Mouse (Mus musculus) G1E (cell line): Measurements from ENCODE around the gene Gm49342. TPM values are rescaled to one million over a fixed set of nuclear protein-coding genes. Genes with fewer than 3 reads are reported as not detected.

ENCODE experiments used
- ATAC-seq: 2 replicates; pipeline ENCODE4 v1.8.0; 2016; ENCODE audit warnings: mild to moderate bottlenecking; ENCODE audit not compliant: insufficient number of reproducible peaks, poor library complexity, low FRiP score, severe bottlenecking; ENCODE audit errors: extremely low read depth
- DNase-seq: peaks from one replicate; pipeline ENCODE4 v3.0.0; 2012; ENCODE audit warnings: low spot score
- H3K27me3 ChIP-seq: 2 replicates; pipeline ENCODE4 v1.6.1; 2012; ENCODE audit warnings: mild to moderate bottlenecking, low read length, inconsistent platforms; ENCODE audit not compliant: insufficient read depth
- H3K36me3 ChIP-seq: replicated peaks from 2 replicates; pipeline ENCODE3; 2012; ENCODE audit warnings: mild to moderate bottlenecking, inconsistent platforms
- H3K4me1 ChIP-seq: 2 replicates; pipeline ENCODE4 v1.6.1; 2012; ENCODE audit warnings: low read depth, low read length, inconsistent platforms, mixed read lengths; ENCODE audit not compliant: insufficient read depth
- H3K4me3 ChIP-seq: 2 replicates; pipeline ENCODE4 v1.5.1; 2012; ENCODE audit warnings: low read depth, mild to moderate bottlenecking, inconsistent platforms, low read length, moderate library complexity, mixed read lengths
- H3K9me3 ChIP-seq: replicated peaks from 2 replicates; pipeline ENCODE4 v1.6.1; 2012; ENCODE audit warnings: inconsistent platforms
- CTCF ChIP-seq: IDR thresholded peaks from 2 replicates; pipeline ENCODE4 v1.5.1; 2012; ENCODE audit warnings: low read depth, low read length, inconsistent platforms, mixed read lengths
- GATA1 ChIP-seq: IDR thresholded peaks from 2 replicates; pipeline ENCODE4 v1.6.1; 2012; ENCODE audit warnings: borderline replicate concordance, low read length, inconsistent platforms, mixed read lengths
- GATA2 ChIP-seq: IDR thresholded peaks from 2 replicates; pipeline ENCODE4 v1.6.1; 2012; ENCODE audit warnings: low read depth, low read length, inconsistent platforms, borderline replicate concordance
- POLR2AphosphoS5 ChIP-seq: IDR thresholded peaks from 2 replicates; pipeline ENCODE4 v1.6.1; 2012; ENCODE audit warnings: low read depth, low read length, inconsistent platforms; ENCODE audit not compliant: insufficient replicate concordance
- TAL1 ChIP-seq: conservative IDR thresholded peaks from 2 replicates; pipeline ENCODE4 v1.6.1; 2012; ENCODE audit warnings: low read depth, low read length, inconsistent platforms, mixed read lengths
- polyA plus RNA-seq: library from polyadenylated mRNA; stranded (reverse); fragments of >175 nt; gene quantifications from 2 replicates; pipeline ENCODE4 v1.2.3, GENCODE M21; 2012
- total RNA-seq, 2 experiments: library from RNA; stranded (forward) in 1 of 2; stranded (reverse) in 1 of 2; fragments of 200-1000 nt in 1 of 2; fragments of >200 nt in 1 of 2; fragmentation: Nextera tagmentation in 1 of 2; gene quantifications; 2 replicates each; pipeline ENCODE4 v1.2.3; 2014 to 2017

The Gm49342 gene
- total and polyA plus RNA-seq, 3 experiments = 2.0 TPM; not detected in 2

- Histone ChIP-seq H3K36me3 (no peaks in the 10 kb centered on the region), H3K4me1 (no peaks in the 10 kb centered on the region), H3K9me3 (no peaks in the 10 kb centered on the region), H3K27me3 (no peaks in the 10 kb centered on the region; the same call in 1 of the 2 replicates), H3K4me3 (no peak overlapping the region)
- DNase-seq = no peak
- no peak for TF ChIP-seq POLR2AphosphoS5
- no peak for TF ChIP-seq TAL1
- TF ChIP-seq GATA2 = no peak
- TF ChIP-seq CTCF = no peak
- no peak for TF ChIP-seq GATA1
- no peak for ATAC-seq
These were observed 64.5 kb downstream of the Gm49342 start for GRCm38 (mm10) chr14:51008781-51009180.

DNA sequence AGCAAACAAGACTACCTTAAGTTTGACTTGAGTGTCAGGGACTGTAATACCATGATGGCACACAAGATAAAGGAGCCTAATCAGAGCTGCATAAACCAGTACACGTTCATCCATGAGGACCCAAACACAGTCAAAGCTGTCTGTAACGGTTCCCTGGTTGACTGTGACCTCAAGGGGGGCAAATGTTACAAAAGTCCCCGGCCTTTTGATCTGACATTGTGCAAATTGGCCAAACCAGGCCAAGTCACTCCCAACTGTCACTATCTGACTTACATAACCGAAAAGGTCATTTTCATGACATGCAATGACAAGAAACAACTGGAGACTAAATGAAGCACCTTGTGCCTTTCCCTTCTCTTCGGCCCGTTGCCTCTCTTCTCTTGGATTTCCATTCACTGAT, 65.3 kb downstream of the Gm49342 start:
- no peak for TF ChIP-seq GATA1
- ATAC-seq (no peak), DNase-seq (no peak)
- H3K36me3 ChIP-seq = no peaks in the 10 kb centered on the region
- no peak overlapping the region for H3K4me3 ChIP-seq
- no peaks in the 10 kb centered on the region for H3K9me3 ChIP-seq
- H3K4me1 ChIP-seq = no peaks in the 10 kb centered on the region
- H3K27me3 ChIP-seq = no peaks in the 10 kb centered on the region; the same call in 1 of the 2 replicates

Other genes starting within 250 kb of the Gm49342 start
Only the 20 nearest of the 23 such genes appear.
- not detected in 2 replicates for gene Olfr749, start 199.4 kb upstream of the Gm49342 start, total RNA-seq (2014; fragmentation: Nextera tagmentation)
- 0.11 and 0.46 TPM in 2 replicates for gene Olfr749, start 199.4 kb upstream of the Gm49342 start, total RNA-seq (2017)
- not detected in 2 replicates for gene Olfr749, start 199.4 kb upstream of the Gm49342 start, polyA plus RNA-seq
- 36.6 and 45.8 TPM in 2 replicates for gene Ttc5, start 159.0 kb upstream of the Gm49342 start, total RNA-seq (2014; fragmentation: Nextera tagmentation)
- gene Ttc5, start 159.0 kb upstream of the Gm49342 start, total RNA-seq (2017) = 43.4 and 45.2 TPM in 2 replicates
- 26.5 and 40.2 TPM in 2 replicates for gene Ttc5, start 159.0 kb upstream of the Gm49342 start, polyA plus RNA-seq
- 8.7 and 10.3 TPM in 2 replicates for gene Ccnb1ip1, start 136.8 kb upstream of the Gm49342 start, total RNA-seq (2014; fragmentation: Nextera tagmentation)
- gene Ccnb1ip1, start 136.8 kb upstream of the Gm49342 start, total RNA-seq (2017) = 6.1 and 8.3 TPM in 2 replicates
- gene Ccnb1ip1, start 136.8 kb upstream of the Gm49342 start, polyA plus RNA-seq = 0.20 and 0.22 TPM in 2 replicates
- 130 and 176 TPM in 2 replicates for gene Parp2, start 136.7 kb upstream of the Gm49342 start, total RNA-seq (2014; fragmentation: Nextera tagmentation)
- 101 and 111 TPM in 2 replicates for gene Parp2, start 136.7 kb upstream of the Gm49342 start, total RNA-seq (2017)
- 7.2 and 8.2 TPM in 2 replicates for gene Parp2, start 136.7 kb upstream of the Gm49342 start, polyA plus RNA-seq
- gene Tep1, start 74.0 kb upstream of the Gm49342 start, total RNA-seq (2014; fragmentation: Nextera tagmentation) = 17.0 and 21.3 TPM in 2 replicates
- 29.1 and 29.9 TPM in 2 replicates for gene Tep1, start 74.0 kb upstream of the Gm49342 start, total RNA-seq (2017)
- gene Tep1, start 74.0 kb upstream of the Gm49342 start, polyA plus RNA-seq = 2.7 and 3.3 TPM in 2 replicates
- not detected in 2 replicates for gene Klhl33, start 47.0 kb upstream of the Gm49342 start, total RNA-seq (2014; fragmentation: Nextera tagmentation)
- 0.17 and 0.22 TPM in 2 replicates for gene Klhl33, start 47.0 kb upstream of the Gm49342 start, total RNA-seq (2017)
- gene Klhl33, start 47.0 kb upstream of the Gm49342 start, polyA plus RNA-seq = not detected in 2 replicates
- 25.6 and 29.9 TPM in 2 replicates for gene Osgep, start 19.6 kb upstream of the Gm49342 start, total RNA-seq (2014; fragmentation: Nextera tagmentation)
- 94.9 and 117 TPM in 2 replicates for gene Osgep, start 19.6 kb upstream of the Gm49342 start, total RNA-seq (2017)
- 29.3 and 42.4 TPM in 2 replicates for gene Osgep, start 19.6 kb upstream of the Gm49342 start, polyA plus RNA-seq
- 133 and 142 TPM in 2 replicates for gene Apex1, start 19.5 kb upstream of the Gm49342 start, total RNA-seq (2014; fragmentation: Nextera tagmentation)
- 165 and 174 TPM in 2 replicates for gene Apex1, start 19.5 kb upstream of the Gm49342 start, total RNA-seq (2017)
- gene Apex1, start 19.5 kb upstream of the Gm49342 start, polyA plus RNA-seq = 162 and 174 TPM in 2 replicates
- 23.2 and 45.6 TPM in 2 replicates for gene Pip4p1, start 13.7 kb upstream of the Gm49342 start, total RNA-seq (2014; fragmentation: Nextera tagmentation)
- 31.1 and 32.7 TPM in 2 replicates for gene Pip4p1, start 13.7 kb upstream of the Gm49342 start, total RNA-seq (2017)
- gene Pip4p1, start 13.7 kb upstream of the Gm49342 start, polyA plus RNA-seq = 99.9 and 126 TPM in 2 replicates
- gene Pnp, start 13.4 kb upstream of the Gm49342 start, total RNA-seq (2014; fragmentation: Nextera tagmentation) = 70.0 and 88.4 TPM in 2 replicates
- 110 and 112 TPM in 2 replicates for gene Pnp, start 13.4 kb upstream of the Gm49342 start, total RNA-seq (2017)
- gene Pnp, start 13.4 kb upstream of the Gm49342 start, polyA plus RNA-seq = 1.5 TPM in 2 replicates
- gene Pnp2, start 11.5 kb downstream of the Gm49342 start, total RNA-seq (2014; fragmentation: Nextera tagmentation) = 5.1 and 10.2 TPM in 2 replicates
- 0.52 and 1.1 TPM in 2 replicates for gene Pnp2, start 11.5 kb downstream of the Gm49342 start, total RNA-seq (2017)
- gene Pnp2, start 11.5 kb downstream of the Gm49342 start, polyA plus RNA-seq = not detected in 2 replicates
- gene Rnase10, start 63.2 kb downstream of the Gm49342 start, total RNA-seq (2014; fragmentation: Nextera tagmentation) = not detected in 2 replicates
- gene Rnase10, start 63.2 kb downstream of the Gm49342 start, total RNA-seq (2017) = 0.22 TPM in 1 of 2 replicates, not detected in the other
- not detected in 2 replicates for gene Rnase10, start 63.2 kb downstream of the Gm49342 start, polyA plus RNA-seq
- gene Rnase9, start 97.4 kb downstream of the Gm49342 start, total RNA-seq (2014; fragmentation: Nextera tagmentation) = not detected in 2 replicates
- 0.11 TPM in 1 of 2 replicates, not detected in the other for gene Rnase9, start 97.4 kb downstream of the Gm49342 start, total RNA-seq (2017)
- gene Rnase9, start 97.4 kb downstream of the Gm49342 start, polyA plus RNA-seq = not detected in 2 replicates
- gene Rnase11, start 105.6 kb downstream of the Gm49342 start, total RNA-seq (2014; fragmentation: Nextera tagmentation) = not detected in 2 replicates
- 0.22 TPM in 1 of 2 replicates, not detected in the other for gene Rnase11, start 105.6 kb downstream of the Gm49342 start, total RNA-seq (2017)
- gene Rnase11, start 105.6 kb downstream of the Gm49342 start, polyA plus RNA-seq = not detected in 2 replicates
- not detected in 2 replicates for gene Rnase12, start 113.1 kb downstream of the Gm49342 start, total RNA-seq (2014; fragmentation: Nextera tagmentation)
- not detected in 2 replicates for gene Rnase12, start 113.1 kb downstream of the Gm49342 start, total RNA-seq (2017)
- gene Rnase12, start 113.1 kb downstream of the Gm49342 start, polyA plus RNA-seq = not detected in 2 replicates
- not detected in 2 replicates for gene Olfr750, start 129.9 kb downstream of the Gm49342 start, total RNA-seq (2014; fragmentation: Nextera tagmentation)
- 0.05 and 0.06 TPM in 2 replicates for gene Olfr750, start 129.9 kb downstream of the Gm49342 start, total RNA-seq (2017)
- not detected in 2 replicates for gene Olfr750, start 129.9 kb downstream of the Gm49342 start, polyA plus RNA-seq
- gene Rnase4, start 146.6 kb downstream of the Gm49342 start, total RNA-seq (2014; fragmentation: Nextera tagmentation) = 2.7 and 3.2 TPM in 2 replicates
- 0.17 and 0.49 TPM in 2 replicates for gene Rnase4, start 146.6 kb downstream of the Gm49342 start, total RNA-seq (2017)
- not detected in 2 replicates for gene Rnase4, start 146.6 kb downstream of the Gm49342 start, polyA plus RNA-seq
- 1.6 TPM in 1 of 2 replicates, not detected in the other for gene Ang, start 146.6 kb downstream of the Gm49342 start, total RNA-seq (2014; fragmentation: Nextera tagmentation)
- gene Ang, start 146.6 kb downstream of the Gm49342 start, total RNA-seq (2017) = 0.16 TPM in 1 of 2 replicates, not detected in the other
- not detected in 2 replicates for gene Ang, start 146.6 kb downstream of the Gm49342 start, polyA plus RNA-seq
- gene Eddm3b, start 169.9 kb downstream of the Gm49342 start, total RNA-seq (2014; fragmentation: Nextera tagmentation) = not detected in 2 replicates
- 0.11 TPM in 1 of 2 replicates, not detected in the other for gene Eddm3b, start 169.9 kb downstream of the Gm49342 start, total RNA-seq (2017)
- not detected in 2 replicates for gene Eddm3b, start 169.9 kb downstream of the Gm49342 start, polyA plus RNA-seq
- 41.7 and 44.8 TPM in 2 replicates for gene Rnase6, start 179.4 kb downstream of the Gm49342 start, total RNA-seq (2014; fragmentation: Nextera tagmentation)
- 44.9 and 45.1 TPM in 2 replicates for gene Rnase6, start 179.4 kb downstream of the Gm49342 start, total RNA-seq (2017)
- gene Rnase6, start 179.4 kb downstream of the Gm49342 start, polyA plus RNA-seq = 1.4 and 1.5 TPM in 2 replicates